Mouse (Mus musculus): ENCODE measurements at regions not wholly inside any gene's neighbourhood (a gene's known extent, or its start where the extent isn't known, plus 50 kb on each side); places are given as distances from the start of the nearest gene placed in this dataset.

- no peak for DNase-seq (ENCODE audit: low read depth)
Observed at GRCm38 (mm10) chr5:126735733-126736132, 505.9 kb upstream of the Tmem132c start.

GRCm38 (mm10) chr5:126737681-126738080, 503.9 kb upstream of the Tmem132c start:
- DNase-seq (ENCODE audit: low read depth) = no peak

GRCm38 (mm10) chr5:126740861-126741410, 500.7 kb upstream of the Tmem132c start:
- no peak for DNase-seq (ENCODE audit: low read depth)

- DNase-seq (ENCODE audit: low read depth) = no peak
Observed at GRCm38 (mm10) chr5:126755107-126755506, 486.5 kb upstream of the Tmem132c start.

- no peak for DNase-seq (ENCODE audit: low read depth)
Observed at GRCm38 (mm10) chr5:126765037-126765707, 476.4 kb upstream of the Tmem132c start.

GRCm38 (mm10) chr5:126769031-126769430, 472.6 kb upstream of the Tmem132c start:
- no peak for DNase-seq (ENCODE audit: low read depth)

GRCm38 (mm10) chr5:126787706-126788610, 453.6 kb upstream of the Tmem132c start:
- DNase-seq (ENCODE audit: low read depth) = no peak

- no peak for DNase-seq (ENCODE audit: low read depth)
Observed at GRCm38 (mm10) chr5:126799698-126800279, 441.8 kb upstream of the Tmem132c start.

- no peak for DNase-seq (ENCODE audit: low read depth)
Observed at GRCm38 (mm10) chr5:126806656-126807055, 435.0 kb upstream of the Tmem132c start.

GRCm38 (mm10) chr5:126816069-126816468, 425.5 kb upstream of the Tmem132c start:
- no peak for DNase-seq (ENCODE audit: low read depth)

GRCm38 (mm10) chr5:126835440-126835839, 406.2 kb upstream of the Tmem132c start:
- no peak for DNase-seq (ENCODE audit: low read depth)

GRCm38 (mm10) chr5:126842606-126843005, 399.0 kb upstream of the Tmem132c start:
- DNase-seq (ENCODE audit: low read depth) = no peak

GRCm38 (mm10) chr5:126862078-126862477, 379.5 kb upstream of the Tmem132c start:
- DNase-seq (ENCODE audit: low read depth) = no peak

GRCm38 (mm10) chr5:126875842-126876241, 365.8 kb upstream of the Tmem132c start:
- no peak for DNase-seq (ENCODE audit: low read depth)

- DNase-seq (ENCODE audit: low read depth) = no peak
Observed at GRCm38 (mm10) chr5:126890710-126891109, 350.9 kb upstream of the Tmem132c start.

- DNase-seq (ENCODE audit: low read depth) = no peak
Observed at GRCm38 (mm10) chr5:126893063-126893462, 348.5 kb upstream of the Tmem132c start.

GRCm38 (mm10) chr5:126910084-126910483, 331.5 kb upstream of the Tmem132c start:
- DNase-seq (ENCODE audit: low read depth) = no peak

GRCm38 (mm10) chr5:126917300-126917699, 324.3 kb upstream of the Tmem132c start:
- no peak for DNase-seq (ENCODE audit: low read depth)

GRCm38 (mm10) chr5:126933466-126933865, 308.1 kb upstream of the Tmem132c start:
- DNase-seq (ENCODE audit: low read depth) = no peak

- DNase-seq (ENCODE audit: low read depth) = no peak
Observed at GRCm38 (mm10) chr5:126944861-126945260, 296.7 kb upstream of the Tmem132c start.

GRCm38 (mm10) chr5:126954189-126954588, 287.4 kb upstream of the Tmem132c start:
- no peak for DNase-seq (ENCODE audit: low read depth)

- no peak for DNase-seq (ENCODE audit: low read depth)
Observed at GRCm38 (mm10) chr5:126954634-126955033, 287.0 kb upstream of the Tmem132c start.

GRCm38 (mm10) chr5:126964577-126964976, 277.0 kb upstream of the Tmem132c start:
- no peak for DNase-seq (ENCODE audit: low read depth)

All from induced T-regulatory cell, adult 2 months (primary cell).